Mouse (Mus musculus) MEL (cell line): ENCODE data around the gene Mrps36. TPM values are rescaled to one million over a fixed set of nuclear protein-coding genes. Genes with fewer than 3 reads are reported as not detected.

Experiments used
- DNase-seq: peaks from one replicate; pipeline ENCODE4 v3.0.0; 2011; ENCODE audit warnings: low read depth, low spot score
- H3K27ac ChIP-seq: 2 replicates; pipeline ENCODE4 v1.5.1; 2012; ENCODE audit warnings: low read depth, mild to moderate bottlenecking, control low read depth, low read length, moderate library complexity; ENCODE audit not compliant: control insufficient read depth
- H3K27me3 ChIP-seq, 2 experiments: fragments of 150-350 bp in 1 of 2; sonication (generic) in 1 of 2; 2 replicates each; pipeline ENCODE4 v1.6.1; 2012; ENCODE audit warnings: low read length in 2 of 2, mild to moderate bottlenecking in 2 of 2, improper control_type of control experiment in 1 of 2, moderate library complexity in 1 of 2; ENCODE audit not compliant: insufficient read depth in 2 of 2, control insufficient read depth in 1 of 2
- H3K36me3 ChIP-seq, 2 experiments: 2 replicates each; pipeline ENCODE4 v1.6.1; 2012 to 2014; ENCODE audit warnings: low read length in 2 of 2, improper control_type of control experiment in 1 of 2, inconsistent platforms in 1 of 2, mild to moderate bottlenecking in 1 of 2; ENCODE audit not compliant: insufficient read depth in 2 of 2, control insufficient read depth in 1 of 2
- H3K4me1 ChIP-seq, 2 experiments: fragments of 150-350 bp in 1 of 2; sonication (generic) in 1 of 2; 2 replicates each; pipeline ENCODE4 v1.6.1; 2012; ENCODE audit warnings: low read length in 2 of 2, improper control_type of control experiment in 1 of 2, mild to moderate bottlenecking in 1 of 2; ENCODE audit not compliant: insufficient read depth in 2 of 2, control insufficient read depth in 1 of 2
- H3K4me3 ChIP-seq, 2 experiments: fragments of 150-350 bp in 1 of 2; sonication (generic) in 1 of 2; 2 replicates each; pipeline ENCODE4 v1.5.1; 2012; ENCODE audit warnings: low read depth in 2 of 2, low read length in 2 of 2, mild to moderate bottlenecking in 2 of 2, moderate library complexity in 2 of 2, control low read depth in 1 of 2, improper control_type of control experiment in 1 of 2; ENCODE audit not compliant: control insufficient read depth in 1 of 2, insufficient read depth in 1 of 2
- H3K79me2 ChIP-seq: 2 replicates; pipeline ENCODE4 v1.6.1; 2012; ENCODE audit warnings: mild to moderate bottlenecking, low read length, moderate library complexity; ENCODE audit not compliant: control insufficient read depth, poor library complexity, insufficient read depth
- H3K9ac ChIP-seq: 2 replicates; pipeline ENCODE4 v1.6.1; 2012; ENCODE audit warnings: low read depth, mild to moderate bottlenecking, control low read depth, low read length, moderate library complexity; ENCODE audit not compliant: control insufficient read depth, poor library complexity, severe bottlenecking
- H3K9me3 ChIP-seq: fragments of 150-350 bp; sonication (generic); replicated peaks from 2 replicates; pipeline ENCODE4 v1.6.1; 2012; ENCODE audit warnings: mild to moderate bottlenecking, low read length, improper control_type of control experiment, moderate library complexity; ENCODE audit not compliant: insufficient read depth
- BHLHE40 ChIP-seq: IDR thresholded peaks from 2 replicates; pipeline ENCODE4 v1.6.1; 2012; ENCODE audit warnings: low read depth, mild to moderate bottlenecking, inconsistent platforms, low read length, improper control_type of control experiment, borderline replicate concordance
- CTCF ChIP-seq, 3 experiments: IDR thresholded peaks in 2 of 3; conservative IDR thresholded peaks in 1 of 3; 2 replicates each; pipeline ENCODE4 v1.5.1; 2011 to 2012; ENCODE audit warnings: low read length in 3 of 3, low read depth in 2 of 3, mild to moderate bottlenecking in 2 of 3, improper control_type of control experiment in 1 of 3, inconsistent platforms in 1 of 3, mixed read lengths in 1 of 3, moderate library complexity in 1 of 3; ENCODE audit not compliant: control insufficient read depth in 1 of 3, insufficient read depth in 1 of 3, poor library complexity in 1 of 3, severe bottlenecking in 1 of 3
- E2F4 ChIP-seq: IDR thresholded peaks from 2 replicates; pipeline ENCODE4 v1.6.1; 2011; ENCODE audit warnings: low read depth, low read length, improper control_type of control experiment, borderline replicate concordance
- ELF1 ChIP-seq: IDR thresholded peaks from 2 replicates; pipeline ENCODE4 v1.6.1; 2014; ENCODE audit warnings: low read depth, mild to moderate bottlenecking, inconsistent platforms, low read length, improper control_type of control experiment, moderate library complexity
- EP300 ChIP-seq, 2 experiments: IDR thresholded peaks; 2 replicates each; pipeline ENCODE4 v1.6.1; 2011; ENCODE audit warnings: improper control_type of control experiment in 2 of 2, low read length in 2 of 2, low read depth in 1 of 2, mild to moderate bottlenecking in 1 of 2
- ETS1 ChIP-seq: IDR thresholded peaks from 2 replicates; pipeline ENCODE4 v1.6.1; 2012; ENCODE audit warnings: low read depth, mild to moderate bottlenecking, inconsistent platforms, low read length, improper control_type of control experiment, moderate library complexity
- GABPA ChIP-seq: IDR thresholded peaks from 2 replicates; pipeline ENCODE4 v1.6.1; 2012; ENCODE audit warnings: low read depth, mild to moderate bottlenecking, inconsistent platforms, low read length, improper control_type of control experiment, moderate library complexity
- HCFC1 ChIP-seq: IDR thresholded peaks from 2 replicates; pipeline ENCODE4 v1.6.1; 2012; ENCODE audit warnings: low read depth, mild to moderate bottlenecking, inconsistent platforms, low read length, improper control_type of control experiment, moderate library complexity
- JUND ChIP-seq: IDR thresholded peaks from 2 replicates; pipeline ENCODE4 v1.6.1; 2011; ENCODE audit warnings: low read depth, mild to moderate bottlenecking, improper control_type of control experiment, low read length
- KAT2A ChIP-seq: conservative IDR thresholded peaks from 2 replicates; pipeline ENCODE4 v1.6.1; 2012; ENCODE audit warnings: low read depth, low read length, improper control_type of control experiment, inconsistent platforms
- MAFK ChIP-seq: IDR thresholded peaks from 2 replicates; pipeline ENCODE4 v1.6.1; 2011; ENCODE audit warnings: low read depth, mild to moderate bottlenecking, low read length, improper control_type of control experiment, borderline replicate concordance
- MAX ChIP-seq: IDR thresholded peaks from 2 replicates; pipeline ENCODE4 v1.6.1; 2011; ENCODE audit warnings: low read length, improper control_type of control experiment
- MAZ ChIP-seq: IDR thresholded peaks from 2 replicates; pipeline ENCODE4 v1.6.1; 2012; ENCODE audit warnings: low read depth, mild to moderate bottlenecking, inconsistent platforms, low read length, improper control_type of control experiment
- MEF2A ChIP-seq: IDR thresholded peaks from 2 replicates; pipeline ENCODE4 v1.6.1; 2014; ENCODE audit warnings: low read depth, mild to moderate bottlenecking, inconsistent platforms, low read length, improper control_type of control experiment; ENCODE audit not compliant: poor library complexity, insufficient replicate concordance, severe bottlenecking; ENCODE audit errors: extremely low read depth
- MXI1 ChIP-seq: IDR thresholded peaks from 2 replicates; pipeline ENCODE4 v1.6.1; 2011; ENCODE audit warnings: mild to moderate bottlenecking, low read depth, low read length, improper control_type of control experiment
- MYB ChIP-seq: IDR thresholded peaks from 2 replicates; pipeline ENCODE4 v1.6.1; 2011; ENCODE audit warnings: mild to moderate bottlenecking, low read depth, low read length, improper control_type of control experiment
- MYC ChIP-seq: IDR thresholded peaks from 2 replicates; pipeline ENCODE4 v1.6.1; 2011; ENCODE audit warnings: low read depth, mild to moderate bottlenecking, low read length, improper control_type of control experiment, moderate library complexity
- NRF1 ChIP-seq: IDR thresholded peaks from 2 replicates; pipeline ENCODE4 v1.6.1; 2014; ENCODE audit warnings: low read depth, mild to moderate bottlenecking, inconsistent platforms, low read length, improper control_type of control experiment, moderate library complexity; ENCODE audit not compliant: poor library complexity, insufficient read depth, severe bottlenecking
- POLR2A ChIP-seq, 2 experiments: IDR thresholded peaks; 2 replicates each; pipeline ENCODE4 v1.6.1; 2011 to 2012; ENCODE audit warnings: low read length in 2 of 2, mild to moderate bottlenecking in 2 of 2, control low read depth in 1 of 2, improper control_type of control experiment in 1 of 2, low read depth in 1 of 2, moderate library complexity in 1 of 2; ENCODE audit not compliant: control insufficient read depth in 1 of 2, insufficient read depth in 1 of 2, poor library complexity in 1 of 2
- POLR2AphosphoS2 ChIP-seq: IDR thresholded peaks from 2 replicates; pipeline ENCODE4 v1.6.1; 2011; ENCODE audit warnings: low read length, improper control_type of control experiment
- POLR2AphosphoS5 ChIP-seq: IDR thresholded peaks from 2 replicates; pipeline ENCODE4 v1.6.1; 2012; ENCODE audit warnings: low read depth, borderline replicate concordance, mild to moderate bottlenecking, inconsistent platforms, low read length, moderate library complexity, mixed read lengths
- RAD21 ChIP-seq: IDR thresholded peaks from 2 replicates; pipeline ENCODE4 v1.6.1; 2011; ENCODE audit warnings: mild to moderate bottlenecking, low read depth, low read length, improper control_type of control experiment
- RCOR1 ChIP-seq: IDR thresholded peaks from 2 replicates; pipeline ENCODE4 v1.6.1; 2012; ENCODE audit warnings: low read depth, mild to moderate bottlenecking, inconsistent platforms, low read length, improper control_type of control experiment
- SIN3A ChIP-seq: IDR thresholded peaks from 2 replicates; pipeline ENCODE4 v1.6.1; 2012; ENCODE audit warnings: low read length, improper control_type of control experiment, inconsistent platforms
- SMC3 ChIP-seq: IDR thresholded peaks from 2 replicates; pipeline ENCODE4 v1.6.1; 2011; ENCODE audit warnings: low read depth, low read length, improper control_type of control experiment
- TAL1 ChIP-seq: IDR thresholded peaks from 2 replicates; pipeline ENCODE4 v1.6.1; 2012; ENCODE audit warnings: mild to moderate bottlenecking, inconsistent platforms, low read length, moderate library complexity, mixed read lengths
- TBP ChIP-seq: IDR thresholded peaks from 2 replicates; pipeline ENCODE4 v1.8.0; 2011; ENCODE audit warnings: low read depth, low read length, improper control_type of control experiment
- TCF12 ChIP-seq: IDR thresholded peaks from 2 replicates; pipeline ENCODE4 v1.6.1; 2014; ENCODE audit warnings: low read depth, mild to moderate bottlenecking, inconsistent platforms, low read length, improper control_type of control experiment, moderate library complexity
- USF1 ChIP-seq: IDR thresholded peaks from 2 replicates; pipeline ENCODE4 v1.6.1; 2014; ENCODE audit warnings: low read depth, mild to moderate bottlenecking, inconsistent platforms, low read length, improper control_type of control experiment, moderate library complexity
- USF2 ChIP-seq, 2 experiments: IDR thresholded peaks; 2 replicates each; pipeline ENCODE4 v1.6.1; 2011 to 2012; ENCODE audit warnings: improper control_type of control experiment in 2 of 2, low read length in 2 of 2, borderline replicate concordance in 1 of 2, inconsistent platforms in 1 of 2, low read depth in 1 of 2, mild to moderate bottlenecking in 1 of 2; ENCODE audit not compliant: insufficient read depth in 1 of 2
- ZC3H11A ChIP-seq: IDR thresholded peaks from 2 replicates; pipeline ENCODE4 v1.6.1; 2012; ENCODE audit warnings: low read depth, mild to moderate bottlenecking, inconsistent platforms, low read length, improper control_type of control experiment
- ZKSCAN1 ChIP-seq: IDR thresholded peaks from 2 replicates; pipeline ENCODE4 v1.6.1; 2012; ENCODE audit warnings: low read depth, mild to moderate bottlenecking, inconsistent platforms, low read length, improper control_type of control experiment, moderate library complexity
- ZMIZ1 ChIP-seq: IDR thresholded peaks from 2 replicates; pipeline ENCODE4 v1.6.1; 2012; ENCODE audit warnings: low read depth, mild to moderate bottlenecking, inconsistent platforms, low read length, improper control_type of control experiment, moderate library complexity
- ZNF384 ChIP-seq: IDR thresholded peaks from 2 replicates; pipeline ENCODE4 v1.6.1; 2012; ENCODE audit warnings: low read depth, mild to moderate bottlenecking, inconsistent platforms, low read length, improper control_type of control experiment
- polyA plus RNA-seq, 2 experiments: library from polyadenylated mRNA; stranded (reverse) in 1 of 2; unstranded in 1 of 2; fragments of >175 nt in 1 of 2; fragments of >200 nt in 1 of 2; gene quantifications; 2 replicates each; pipeline versions ENCODE4 v1.2.1 to v1.2.4; 2012; ENCODE audit warnings: low replicate concordance in 2 of 2, low read depth in 1 of 2; ENCODE audit not compliant: insufficient read length in 2 of 2, insufficient read depth in 1 of 2, missing spikeins in 1 of 2
- total RNA-seq: library from RNA; depleted of rRNA; stranded (reverse); fragments of 300-350 nt; gene quantifications from 2 replicates; pipeline ENCODE4 v1.2.3, GENCODE M21; 2012; rRNA removed

Mrps36 gene
- total RNA-seq (60.4 and 73.1 TPM in 2 replicates), polyA plus RNA-seq (10 to 100 TPM in 1 of 2 experiments, not detected in 1; 91.1 TPM)

GRCm38 (mm10) chr13:100744036-100744744, at the start of gene Mrps36:
Gene Mrps36, minus strand, starts transcription at chr13:100744659.
- Histone ChIP-seq H3K27me3 (no peaks in the 10 kb centered on the region), H3K9me3 (no peaks in the 10 kb centered on the region), H3K4me3 (peak within 1 kb of the TSS; percentile 72 to 80), H3K36me3 (peaks cover 0 to 22% of the 10 kb centered on the region in 2 experiments; a peak in 2 of 4 replicates), H3K27ac (peak within 1 kb of the TSS; percentile 77), H3K9ac (peak within 1 kb of the TSS; percentile 79), H3K79me2 (peaks cover 17% of the 10 kb centered on the region), H3K4me1 (peaks cover 2 to 25% of the 10 kb centered on the region in 2 experiments; a peak in 3 of 4 replicates)
- peak; percentile 97 for DNase-seq
- TF ChIP-seq MXI1 = peak; percentile 60; the same call in 1 of the 2 replicates
- no peak for TF ChIP-seq POLR2AphosphoS2
- TF ChIP-seq TBP = peak; percentile 91
- peak; percentile 37; the same call in 1 of the 2 replicates for TF ChIP-seq NRF1
- TF ChIP-seq CTCF (IDR thresholded peaks at IDR 0.05 in 2 of 3, conservative IDR thresholded peaks at IDR 0.05 in 1 of 3; ENCODE audit: control insufficient read depth in 1 of 3, insufficient read depth in 1 of 3, low read depth in 2 of 3, low read length in 3 of 3, poor library complexity in 1 of 3, severe bottlenecking in 1 of 3) = no peak
- TF ChIP-seq ZC3H11A = no peak
- TF ChIP-seq TCF12 = no peak; the same call in 1 of the 2 replicates
- no peak for TF ChIP-seq RCOR1
- no peak for TF ChIP-seq GABPA
- no peak for TF ChIP-seq MAZ
- no peak for TF ChIP-seq ZKSCAN1
- no peak for TF ChIP-seq POLR2AphosphoS5
- TF ChIP-seq ZNF384 = no peak
- TF ChIP-seq SIN3A = peak; percentile 70
- no peak for TF ChIP-seq ETS1
- TF ChIP-seq POLR2A (IDR thresholded peaks at IDR 0.05; ENCODE audit: control insufficient read depth in 1 of 2, insufficient read depth in 1 of 2, low read depth in 1 of 2, low read length in 2 of 2, poor library complexity in 1 of 2) = peak; percentile 31 to 66; a peak in 1 of 4 replicates
- no peak; a peak in 1 of 4 replicates for TF ChIP-seq EP300 (IDR thresholded peaks at IDR 0.05; ENCODE audit: low read depth in 1 of 2, low read length in 2 of 2)
- TF ChIP-seq BHLHE40 = no peak
- no peak for TF ChIP-seq RAD21
- no peak; the same call in 1 of the 2 replicates for TF ChIP-seq E2F4
- TF ChIP-seq TAL1 = peak; percentile 60; the same call in 1 of the 2 replicates
- TF ChIP-seq MEF2A = no peak
- TF ChIP-seq SMC3 = no peak
- no peak for TF ChIP-seq MYB
- no peak for TF ChIP-seq MAFK
- TF ChIP-seq MAX = peak; percentile 49; the same call in 1 of the 2 replicates
- TF ChIP-seq JUND = no peak
- TF ChIP-seq KAT2A = no peak
- 0 out of 2 replicates have a peak, but pooled peaks have one; percentile 37 for TF ChIP-seq ZMIZ1
- no peak for TF ChIP-seq MYC
- TF ChIP-seq USF2 (IDR thresholded peaks at IDR 0.05; ENCODE audit: borderline replicate concordance in 1 of 2, insufficient read depth in 1 of 2, low read depth in 1 of 2, low read length in 2 of 2) = no peak
- TF ChIP-seq HCFC1 = 0 out of 2 replicates have a peak, but pooled peaks have one; percentile 37
- peak; percentile 27; the same call in 1 of the 2 replicates for TF ChIP-seq ELF1
- no peak for TF ChIP-seq USF1
